Mouse (Mus musculus): ENCODE measurements around the gene Mycbp. TPM values are rescaled to one million over a fixed set of nuclear protein-coding genes. Genes with fewer than 3 reads are reported as not detected.
"Not testable (repeated sequence)": the region's sequence is repeated elsewhere in the genome, so short reads cannot be mapped to it uniquely, and the experiment has no call there.

Mycbp gene
- total RNA-seq, 2 experiments from 2014 or later, result 18.3 to 19.5 TPM

DNA sequence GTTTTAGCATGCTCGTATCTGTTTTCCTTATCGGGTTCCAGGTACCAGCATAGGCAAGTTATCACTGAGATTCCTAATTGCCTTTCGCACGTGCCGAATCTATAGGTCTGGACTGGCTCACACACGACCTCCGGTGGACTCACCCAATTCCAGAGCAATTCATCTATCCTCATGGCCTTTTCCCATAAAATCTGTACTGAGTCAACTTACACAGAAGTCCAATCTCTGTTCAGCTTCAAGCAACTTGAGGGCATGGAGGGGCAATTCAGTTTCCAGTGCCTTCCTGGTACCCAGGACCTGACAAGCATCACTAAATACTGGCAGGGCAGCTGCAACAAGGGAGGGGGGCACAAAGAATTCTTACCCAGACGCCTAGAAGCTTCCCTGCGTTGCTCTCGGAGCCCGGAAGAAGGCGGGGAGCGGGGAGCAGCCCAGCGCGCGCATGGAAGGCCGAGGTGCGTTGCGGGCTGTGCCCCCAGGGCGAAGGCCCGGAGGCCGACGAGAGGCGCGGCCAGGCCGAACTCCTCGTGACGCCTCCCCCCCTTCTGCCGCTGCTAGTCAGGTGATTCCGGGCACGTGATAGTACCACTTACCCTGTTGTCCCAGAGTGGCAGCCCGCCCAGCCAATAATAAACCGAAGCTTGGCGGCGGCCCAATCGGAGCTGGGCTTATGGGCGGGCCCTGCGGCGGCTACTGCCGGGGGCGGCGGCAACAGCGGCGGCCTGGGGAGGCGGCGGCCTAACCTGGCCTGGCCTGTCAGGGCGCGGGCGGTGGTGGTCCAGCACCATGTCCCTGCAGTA, 12.3 kb downstream of the Mycbp start, which contains the start of gene Rragc:
Gene Rragc, plus strand, starts transcription at position 699 of the 800 bp plus-strand sequence.
- peak within 1 kb of the TSS; percentile 96 for H3K27ac ChIP-seq
- intact Hi-C loops (cut with DNase I), result no loop called here
- peak; percentile 100 for DNase-seq
- no peak for TF ChIP-seq CTCF (IDR thresholded peaks at IDR 0.05)
- H3K4me3 ChIP-seq, result peak within 1 kb of the TSS; percentile 96

DNA sequence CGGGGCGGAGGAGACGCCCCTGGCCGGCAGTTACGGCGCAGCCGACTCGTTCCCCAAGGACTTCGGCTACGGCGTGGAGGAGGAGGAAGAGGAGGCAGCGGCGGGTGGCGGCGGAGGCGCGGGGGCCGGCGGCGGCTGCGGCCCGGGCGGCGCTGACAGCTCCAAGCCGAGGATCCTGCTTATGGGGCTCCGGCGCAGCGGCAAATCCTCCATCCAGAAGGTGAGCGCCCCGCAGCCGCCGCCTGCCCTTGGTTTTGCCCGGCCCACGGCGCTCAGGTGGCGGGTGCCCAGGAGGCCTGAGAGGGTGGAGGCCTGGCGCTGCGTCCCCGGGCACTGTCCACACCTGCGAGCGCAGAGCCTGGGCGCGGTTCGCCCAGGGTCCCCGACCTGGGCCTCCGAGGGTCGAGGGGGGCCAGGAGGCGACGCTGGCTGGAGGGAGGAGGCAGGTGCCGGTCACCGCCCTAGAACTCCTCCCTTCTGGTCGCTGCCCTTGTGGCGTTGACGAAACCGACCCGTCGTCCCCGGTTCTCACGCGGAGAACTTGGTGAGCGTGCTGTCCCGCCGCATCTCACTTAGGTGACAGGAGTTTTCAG, 13.0 kb downstream of the Mycbp start, which contains the start of gene 4930535I16Rik:
Gene 4930535I16Rik, minus strand, starts transcription at position 475 of the 593 bp plus-strand sequence.
- H3K27ac ChIP-seq, result peak within 1 kb of the TSS; percentile 96
- peak within 1 kb of the TSS; percentile 96 for H3K4me3 ChIP-seq
- no peak for TF ChIP-seq CTCF (IDR thresholded peaks at IDR 0.05)
- DNase-seq, result no peak
- intact Hi-C loops (cut with DNase I), result no loop called here

DNA sequence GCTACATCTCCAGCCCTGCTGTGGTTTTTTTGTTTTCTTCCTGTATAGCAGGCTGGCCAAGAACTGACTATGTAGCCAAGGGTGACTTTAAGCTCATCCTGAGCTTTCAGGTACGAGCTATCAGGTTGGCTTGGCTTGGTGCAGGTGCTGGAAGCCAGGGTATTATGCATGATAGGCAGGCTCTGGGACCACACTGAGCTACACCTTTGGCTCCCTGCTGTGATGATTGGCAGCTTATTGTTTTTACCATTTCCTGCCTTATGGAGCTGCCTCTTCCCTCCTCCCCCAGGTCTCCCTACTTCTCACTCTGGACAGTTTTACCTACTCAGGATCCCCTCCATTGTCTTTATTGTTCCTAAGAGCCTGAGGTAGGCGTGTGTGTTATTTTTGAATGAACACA, 14.2 kb downstream of the Mycbp start:
- DNase-seq, result no peak
- peak overlapping the region; percentile 96 for H3K4me3 ChIP-seq
- intact Hi-C loops (cut with DNase I), result no loop called here
- no peak for TF ChIP-seq CTCF (IDR thresholded peaks at IDR 0.05)
- no peak overlapping the region for H3K27ac ChIP-seq

GRCm38 (mm10) chr4:123921055-123921565, 16.5 kb downstream of the Mycbp start:
- intact Hi-C loops (cut with DNase I), result no loop called here
- H3K27ac ChIP-seq, result no peak overlapping the region
- no peak for DNase-seq
- TF ChIP-seq CTCF (IDR thresholded peaks at IDR 0.05), result no peak
- no peak overlapping the region for H3K4me3 ChIP-seq

DNA sequence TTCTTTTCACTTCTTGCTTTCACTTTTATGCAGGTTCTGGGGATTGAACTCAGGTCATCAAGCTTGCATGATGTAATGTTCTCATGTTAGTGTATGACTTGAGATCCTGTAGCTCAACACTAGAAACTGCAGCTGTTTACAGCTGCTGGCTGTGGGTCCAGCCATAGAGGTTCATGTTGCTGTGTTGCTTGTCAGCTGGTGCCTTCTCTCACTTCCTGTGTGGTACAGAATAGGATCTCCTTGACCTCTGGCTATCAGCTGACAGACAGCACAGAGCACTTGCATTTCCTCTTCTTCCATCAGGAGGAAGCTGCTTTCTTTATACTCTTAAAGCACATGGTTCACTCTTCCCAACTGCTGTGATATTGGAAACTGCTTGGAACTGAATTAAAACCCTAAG, 23.3 kb downstream of the Mycbp start:
- no peak for DNase-seq
- TF ChIP-seq CTCF (IDR thresholded peaks at IDR 0.05), result no peak
- Histone ChIP-seq H3K4me3 (no peak overlapping the region), H3K27ac (no peak overlapping the region)
- intact Hi-C loops (cut with DNase I), result no loop called here

- no peak for TF ChIP-seq CTCF (IDR thresholded peaks at IDR 0.05)
- Histone ChIP-seq H3K27ac (no peak overlapping the region), H3K4me3 (no peak overlapping the region)
- intact Hi-C loops (cut with DNase I), result no loop called here
- no peak for DNase-seq
Observed at GRCm38 (mm10) chr4:123929994-123930393, 25.4 kb downstream of the Mycbp start.

GRCm38 (mm10) chr4:123934306-123934705, 29.7 kb downstream of the Mycbp start:
- intact Hi-C loops (cut with DNase I), result no loop called here
- TF ChIP-seq CTCF (IDR thresholded peaks at IDR 0.05), result no peak
- no peak for DNase-seq
- Histone ChIP-seq H3K4me3 (no peak overlapping the region), H3K27ac (no peak overlapping the region)

GRCm38 (mm10) chr4:123936059-123936458, 31.4 kb downstream of the Mycbp start:
- intact Hi-C loops (cut with DNase I), result loop anchor here (5.0 kb wide), 1 partner anchor 741 kb away; no protein-coding TSS in a partner anchor
- Histone ChIP-seq H3K4me3 (no peak overlapping the region), H3K27ac (no peak overlapping the region)
- DNase-seq, result no peak
- no peak for TF ChIP-seq CTCF (IDR thresholded peaks at IDR 0.05)

DNA sequence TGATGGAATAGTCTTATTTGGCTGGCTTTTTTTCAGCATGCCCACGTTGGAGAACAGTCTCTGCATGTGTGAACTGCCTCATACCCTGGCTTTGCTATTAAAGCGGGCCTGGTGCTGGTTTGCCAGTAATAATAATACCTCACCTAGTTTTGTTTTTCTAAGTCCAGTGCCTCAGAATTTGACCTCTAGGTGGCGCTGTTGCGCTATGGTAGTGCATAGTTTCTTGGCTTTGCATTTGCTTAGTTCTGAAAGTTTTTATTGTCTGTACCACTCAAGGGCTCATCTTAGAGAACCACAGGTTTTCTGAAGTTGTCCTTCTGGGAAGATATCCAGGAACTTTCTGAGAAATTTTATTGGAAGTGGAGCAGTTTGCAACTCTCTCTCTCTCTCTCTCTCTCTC, 35.2 kb downstream of the Mycbp start:
- H3K4me3 ChIP-seq, result no peak overlapping the region
- H3K27ac ChIP-seq, result no peak overlapping the region
- intact Hi-C loops (cut with DNase I), result loop anchor here (5.0 kb wide), 1 partner anchor 737 kb away; no protein-coding TSS in a partner anchor
- DNase-seq, result peak; percentile 69
- TF ChIP-seq CTCF (IDR thresholded peaks at IDR 0.05), result peak; percentile 91

DNA sequence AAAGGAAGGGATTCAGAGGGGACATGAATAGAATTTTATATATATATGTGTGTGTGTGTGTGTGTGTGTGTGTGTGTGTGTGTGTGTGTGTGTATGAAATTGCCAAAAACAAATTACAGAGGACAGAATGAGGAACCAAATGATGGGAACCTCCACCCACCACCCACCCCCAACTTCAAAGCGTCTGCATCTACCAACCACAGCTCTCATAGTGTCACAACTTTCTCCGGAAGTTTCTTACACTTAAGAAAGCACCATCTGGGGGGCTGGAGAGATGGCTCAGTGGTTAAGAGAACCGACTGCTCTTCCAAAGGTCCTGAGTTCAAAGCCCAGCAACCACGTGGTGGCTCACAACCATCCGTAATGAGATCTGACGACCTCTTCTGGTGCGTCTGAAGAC, 36.2 kb downstream of the Mycbp start:
- DNase-seq; H3K27ac ChIP-seq; H3K4me3 ChIP-seq; intact Hi-C loops (cut with DNase I): not testable (repeated sequence)

DNA sequence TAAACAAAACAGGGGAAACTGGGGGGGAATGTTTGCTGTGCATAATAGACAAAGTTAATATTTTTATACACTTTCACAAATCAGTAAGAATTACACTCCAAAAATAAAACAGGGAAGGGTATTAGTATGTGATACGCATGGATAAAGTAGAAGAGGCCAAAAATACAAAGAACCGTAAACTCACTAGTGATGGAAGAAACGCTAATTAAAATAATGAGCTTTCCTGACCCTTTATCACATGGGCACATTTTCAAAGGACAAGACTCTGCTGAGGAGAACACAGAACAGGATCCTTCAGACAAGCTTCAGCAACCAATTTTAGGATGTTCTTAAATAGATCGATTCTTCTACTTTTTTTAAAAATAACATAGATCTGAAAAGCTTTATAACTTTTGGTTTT, 42.1 kb downstream of the Mycbp start:
- DNase-seq, result no peak
- Histone ChIP-seq H3K4me3 (no peak overlapping the region), H3K27ac (no peak overlapping the region)
- no peak for TF ChIP-seq CTCF (IDR thresholded peaks at IDR 0.05)
- intact Hi-C loops (cut with DNase I), result no loop called here

GRCm38 (mm10) chr4:123947149-123947548, 42.5 kb downstream of the Mycbp start:
- H3K27ac ChIP-seq, result no peak overlapping the region
- TF ChIP-seq CTCF (IDR thresholded peaks at IDR 0.05), result no peak
- H3K4me3 ChIP-seq, result no peak overlapping the region
- DNase-seq, result no peak
- intact Hi-C loops (cut with DNase I), result no loop called here

GRCm38 (mm10) chr4:123948901-123949300, 44.3 kb downstream of the Mycbp start:
- no peak overlapping the region for H3K27ac ChIP-seq
- intact Hi-C loops (cut with DNase I), result no loop called here
- no peak overlapping the region for H3K4me3 ChIP-seq
- TF ChIP-seq CTCF (IDR thresholded peaks at IDR 0.05), result no peak
- no peak for DNase-seq
